Mouse (Mus musculus): ENCODE measurements around the gene Galnt15.

Gene Galnt15

DNA sequence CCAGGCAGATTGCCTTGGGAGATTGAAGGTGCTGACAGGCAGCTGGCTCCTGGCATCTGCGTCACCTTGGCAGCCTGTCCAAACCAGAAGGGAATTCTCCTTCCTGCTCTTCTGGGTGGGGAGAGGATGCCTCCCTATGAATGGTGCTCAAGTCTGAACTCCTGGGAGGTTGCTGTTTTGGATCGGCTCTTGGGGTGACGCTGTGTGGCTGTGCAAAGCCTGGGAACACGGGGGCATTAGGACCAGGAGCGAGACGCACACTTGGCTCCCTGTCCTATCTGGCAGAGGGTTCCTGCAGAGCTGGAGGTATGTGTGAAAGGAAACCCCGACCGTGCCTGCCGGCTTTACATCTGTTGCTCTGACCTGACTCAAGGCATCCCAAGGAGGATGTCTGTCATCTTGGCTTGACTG lies at the start of gene Galnt15:
Gene Galnt15 (plus strand): TSS at position 309 of the 411 bp plus-strand sequence.
- DNase-seq (ENCODE audit: low spot score in 2 of 2): peak; percentile 80 to 86

DNA sequence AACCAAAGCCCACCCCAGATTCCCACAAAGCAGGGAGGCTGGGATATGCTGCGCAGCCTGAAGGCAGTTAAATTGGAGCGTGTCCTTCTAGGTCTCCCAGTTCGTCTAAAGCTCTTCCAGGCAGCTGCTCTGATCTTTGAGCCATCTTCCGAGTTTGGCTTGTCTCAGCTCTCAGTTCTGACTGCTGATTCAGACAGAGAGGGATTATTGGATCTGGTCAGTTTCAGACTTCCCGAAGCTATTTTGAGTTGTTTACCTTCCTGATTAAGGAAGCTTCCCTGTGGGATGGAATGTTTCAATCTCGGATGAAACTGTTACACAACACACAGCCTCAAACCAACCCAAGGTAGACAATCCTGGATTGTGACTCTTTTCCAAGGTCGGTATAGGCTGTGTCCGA lies 34.8 kb upstream of the Galnt15 start:
- peak; percentile 56 to 76 for DNase-seq (ENCODE audit: low spot score in 2 of 2)

DNA sequence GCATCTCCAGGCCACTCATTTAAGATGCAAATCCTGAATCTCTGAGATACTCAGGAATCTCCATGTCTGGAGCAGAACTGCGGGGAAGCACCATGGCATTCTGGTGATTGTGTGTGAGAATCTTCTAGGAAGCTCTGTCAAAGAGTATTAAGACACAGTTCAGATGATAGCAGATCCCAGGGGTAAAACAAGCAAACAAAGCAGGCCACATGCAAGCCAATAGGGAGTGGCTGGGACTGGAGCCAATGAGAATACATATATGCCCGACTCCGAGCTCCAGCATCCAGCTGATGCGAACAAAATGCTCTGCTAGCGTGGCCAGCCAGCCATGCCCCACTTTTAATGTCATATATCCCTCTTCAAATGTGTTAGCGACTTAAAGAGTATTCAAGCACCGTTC lies 27.8 kb upstream of the Galnt15 start:
- DNase-seq (ENCODE audit: low spot score in 2 of 2): no peak

- DNase-seq (ENCODE audit: low spot score in 2 of 2): no peak
Observed at GRCm38 (mm10) chr14:32002502-32003338, 26.1 kb upstream of the Galnt15 start.

DNA sequence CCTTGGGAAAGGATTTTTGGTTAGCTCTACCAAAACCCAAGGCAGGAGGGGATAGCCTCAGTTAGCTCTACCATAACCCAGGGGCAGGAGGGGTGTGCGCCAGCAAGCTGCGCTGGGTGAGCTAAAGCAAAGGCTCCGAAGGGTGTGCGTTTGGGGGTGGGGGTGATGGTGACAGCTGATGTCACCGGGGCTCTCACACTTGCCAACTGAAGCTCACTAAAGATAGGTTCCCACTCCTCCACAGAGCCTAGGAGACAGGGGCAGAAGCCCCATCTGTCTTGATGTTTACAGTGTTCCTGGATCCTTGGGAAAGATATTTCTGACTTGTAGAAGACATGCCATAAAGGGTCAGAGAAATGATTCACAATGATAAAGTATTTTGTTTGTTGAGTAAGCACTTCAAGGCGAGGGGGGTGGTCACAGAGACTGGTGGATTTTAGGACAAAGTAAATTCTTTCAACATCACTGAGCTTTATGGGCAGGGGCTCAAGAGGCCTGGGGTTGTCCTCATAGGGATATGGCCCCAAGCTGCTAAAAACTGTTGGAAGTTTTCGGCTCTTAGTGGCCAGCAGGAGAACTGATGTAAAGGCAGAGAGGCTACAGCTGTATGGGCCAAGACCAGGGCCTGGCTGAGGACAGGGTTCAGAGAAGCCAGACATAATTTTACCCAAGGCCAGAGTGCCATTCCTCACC lies 24.7 kb upstream of the Galnt15 start:
- no peak for DNase-seq (ENCODE audit: low spot score in 2 of 2)

GRCm38 (mm10) chr14:32005673-32006261 lies 23.0 kb upstream of the Galnt15 start:
- peak; percentile 49 to 73 for DNase-seq (ENCODE audit: low spot score in 2 of 2)

GRCm38 (mm10) chr14:32007654-32008335 lies 21.0 kb upstream of the Galnt15 start:
- peak in 1 of 2 experiments; percentile 42 for DNase-seq (ENCODE audit: low spot score in 2 of 2)

DNA sequence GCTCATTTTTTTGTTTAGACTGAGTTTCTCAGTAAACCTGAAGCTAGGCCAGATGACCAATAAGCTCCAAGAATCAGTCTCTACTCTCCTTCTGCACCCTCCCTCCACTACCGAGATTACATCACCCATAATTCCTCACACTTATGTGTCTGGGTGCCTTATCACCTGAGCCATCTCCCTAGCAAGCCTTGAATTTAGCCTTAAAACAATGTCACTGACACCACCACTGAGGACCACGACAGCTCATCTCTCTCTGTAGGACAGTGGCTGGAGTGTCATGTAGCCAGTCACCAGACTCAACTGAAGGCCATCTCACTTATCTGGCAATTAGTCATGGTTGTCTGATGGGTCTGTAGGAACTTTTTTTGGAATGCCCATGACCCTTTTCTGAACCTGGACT lies 19.1 kb upstream of the Galnt15 start:
- no peak for DNase-seq (ENCODE audit: low spot score in 2 of 2)

- DNase-seq (ENCODE audit: low spot score in 2 of 2): no peak
Observed at GRCm38 (mm10) chr14:32011547-32012304, 17.1 kb upstream of the Galnt15 start.

GRCm38 (mm10) chr14:32015131-32015770 lies 13.5 kb upstream of the Galnt15 start:
- DNase-seq (ENCODE audit: low spot score in 2 of 2): peak in 1 of 2 experiments; percentile 66

DNA sequence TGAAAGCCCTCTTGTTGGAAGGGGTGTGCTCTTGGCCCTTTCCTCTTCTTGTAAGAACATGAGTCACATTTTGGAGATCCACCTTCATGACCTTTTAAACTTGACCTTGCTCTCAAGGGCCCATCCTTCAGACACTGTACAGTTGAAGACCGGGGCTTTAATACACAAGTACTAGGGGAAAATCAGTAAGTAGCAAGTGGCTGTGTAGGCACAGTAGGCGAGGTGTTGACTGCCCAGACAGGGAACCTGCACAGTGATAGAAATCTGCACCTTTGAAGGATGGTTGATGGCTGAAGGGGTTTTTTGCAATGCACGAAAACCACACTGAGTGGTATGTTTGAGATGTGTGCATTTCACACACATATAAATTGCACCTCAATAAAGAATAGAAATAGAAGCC lies 12.3 kb upstream of the Galnt15 start:
- no peak for DNase-seq (ENCODE audit: low spot score in 2 of 2)

DNA sequence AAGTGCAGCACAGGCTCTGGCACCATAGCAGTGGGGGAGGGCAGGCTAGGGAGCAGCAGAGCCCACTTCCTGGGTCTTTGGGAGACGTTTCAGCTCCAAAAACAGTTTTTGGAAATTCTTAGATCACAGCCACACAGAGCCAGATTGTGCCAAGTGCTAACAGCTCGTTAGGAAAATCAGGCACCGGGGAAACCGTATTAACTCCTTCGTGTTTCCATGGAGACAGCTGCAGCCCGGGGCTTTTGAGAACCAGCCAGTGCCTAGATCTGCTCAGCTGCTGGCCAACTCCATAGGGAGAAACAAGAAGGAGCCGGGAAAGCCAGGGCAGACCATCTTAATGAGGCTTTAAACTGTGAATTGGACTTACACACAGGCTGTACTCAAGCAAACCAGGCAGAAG lies 11.9 kb upstream of the Galnt15 start:
- no peak for DNase-seq (ENCODE audit: low spot score in 2 of 2)

- no peak for DNase-seq (ENCODE audit: low spot score in 2 of 2)
Observed at GRCm38 (mm10) chr14:32017448-32017847, 11.3 kb upstream of the Galnt15 start.

DNA sequence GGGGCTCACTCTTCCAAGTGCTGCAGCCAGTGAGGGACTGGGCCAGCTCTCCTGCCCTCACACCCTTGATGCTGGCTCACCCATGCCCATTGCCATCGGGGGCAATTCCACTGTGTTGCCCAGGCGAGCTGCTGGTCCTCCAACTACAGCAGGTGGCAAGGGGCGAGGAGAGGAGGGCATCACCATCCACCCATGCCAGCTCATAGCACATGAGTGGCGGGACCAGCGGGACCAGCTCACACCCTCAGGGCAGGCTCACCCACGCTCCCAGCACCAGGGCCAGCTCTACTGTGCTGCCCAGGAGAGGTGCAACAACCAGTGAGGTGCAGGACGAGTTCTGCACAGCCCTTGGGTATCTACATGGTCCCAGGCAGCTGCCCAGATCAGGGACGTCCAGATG lies 9.7 kb upstream of the Galnt15 start:
- DNase-seq (ENCODE audit: low spot score in 2 of 2): no peak

DNA sequence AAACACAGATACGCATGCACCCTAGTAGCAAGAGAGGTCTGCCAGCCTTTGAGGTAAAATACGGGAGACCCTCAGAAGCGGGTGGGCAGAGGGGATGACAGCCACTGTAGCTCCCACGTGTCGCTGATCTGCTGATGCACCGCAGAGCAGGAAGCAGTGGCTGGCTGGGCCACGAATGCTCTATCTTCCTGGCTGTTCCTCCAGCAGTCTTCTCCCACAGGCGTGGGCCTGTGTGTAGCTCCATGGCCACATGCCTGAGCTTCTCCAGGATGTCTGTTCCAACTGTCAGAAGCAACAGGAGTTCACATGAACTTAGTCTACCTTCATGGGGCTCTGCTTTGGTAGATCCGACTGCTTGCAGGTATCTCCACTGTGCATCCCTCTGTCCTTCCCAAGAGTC lies 6.8 kb upstream of the Galnt15 start:
- no peak for DNase-seq (ENCODE audit: low spot score in 2 of 2)

DNA sequence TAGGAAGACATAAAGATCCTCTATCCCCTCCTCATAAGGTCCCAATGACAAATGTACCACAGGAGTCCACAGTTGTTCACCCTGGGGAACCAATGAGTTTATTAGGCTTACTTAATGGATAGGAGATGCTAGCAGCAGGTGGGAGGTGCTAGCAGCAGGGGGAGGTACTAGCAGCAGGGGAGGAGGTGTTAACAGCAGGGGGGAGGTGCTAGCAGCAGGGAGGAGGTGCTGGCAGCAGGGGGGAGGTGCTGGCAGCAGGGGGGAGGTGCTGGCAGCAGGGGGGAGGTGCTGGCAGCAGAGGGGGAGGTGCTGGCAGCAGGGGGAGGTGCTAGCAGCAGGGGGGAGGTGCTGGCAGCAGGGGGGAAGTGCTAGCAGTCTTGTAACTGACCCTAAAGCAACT lies 6.3 kb upstream of the Galnt15 start:
- no peak for DNase-seq (ENCODE audit: low spot score in 2 of 2)

- DNase-seq (ENCODE audit: low spot score in 2 of 2): no peak
Observed at GRCm38 (mm10) chr14:32023891-32024290, 4.9 kb upstream of the Galnt15 start.

- no peak for DNase-seq (ENCODE audit: low spot score in 2 of 2)
Observed at GRCm38 (mm10) chr14:32027218-32027617, 1.6 kb upstream of the Galnt15 start.

GRCm38 (mm10) chr14:32029411-32029992 lies 713 bp downstream of the Galnt15 start:
- peak; percentile 43 to 64 for DNase-seq (ENCODE audit: low spot score in 2 of 2)

DNA sequence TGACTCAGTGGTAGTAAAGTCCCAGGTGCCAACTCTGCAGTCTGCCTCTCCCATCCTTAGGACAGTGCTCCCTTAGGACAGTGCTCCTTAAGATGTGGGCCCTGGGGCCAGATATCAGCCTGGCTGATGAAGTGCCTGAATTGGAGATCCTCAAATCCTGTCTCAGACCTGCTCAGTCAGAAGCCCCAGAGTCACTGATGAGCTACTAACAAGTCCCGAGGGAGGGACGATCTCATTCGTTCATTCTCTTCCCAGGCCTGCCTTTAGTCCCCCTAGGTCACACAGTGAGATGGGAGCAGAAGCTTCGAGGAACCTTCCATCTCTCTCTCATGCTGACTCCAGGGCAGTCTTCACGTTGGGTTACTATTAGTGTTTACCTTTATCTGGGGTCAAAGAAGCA lies 1.3 kb downstream of the Galnt15 start:
- no peak for DNase-seq (ENCODE audit: low spot score in 2 of 2)

Measured in heart, adult 9 months (tissue).